Mouse (Mus musculus): ENCODE results near the gene Olfr315. TPM values are rescaled to one million over a fixed set of nuclear protein-coding genes. Genes with fewer than 3 reads are reported as not detected.
"Not testable (repeated sequence)": the region's sequence is repeated elsewhere in the genome, so short reads cannot be mapped to it uniquely, and the experiment has no call there.

The Olfr315 gene
- not detected for total RNA-seq (2021)

GRCm38 (mm10) chr11:58772888-58773287 is at the start of gene Olfr315:
Olfr315 (plus strand) TSS chr11:58773188.
- DNase-seq, result no peak

- no peak for DNase-seq
Observed at GRCm38 (mm10) chr11:58723914-58724313, 49.1 kb upstream of the Olfr315 start, which contains the start of gene Olfr318. Olfr318 (minus strand) TSS chr11:58724014.

GRCm38 (mm10) chr11:58727896-58728650 is 44.9 kb upstream of the Olfr315 start:
- not testable (repeated sequence) for DNase-seq

- no peak for DNase-seq
Observed at GRCm38 (mm10) chr11:58733372-58733771, 39.6 kb upstream of the Olfr315 start.

GRCm38 (mm10) chr11:58738792-58739262 is 34.2 kb upstream of the Olfr315 start, which contains the start of gene Olfr317:
Olfr317 (minus strand) TSS chr11:58739212.
- no peak for DNase-seq

DNA sequence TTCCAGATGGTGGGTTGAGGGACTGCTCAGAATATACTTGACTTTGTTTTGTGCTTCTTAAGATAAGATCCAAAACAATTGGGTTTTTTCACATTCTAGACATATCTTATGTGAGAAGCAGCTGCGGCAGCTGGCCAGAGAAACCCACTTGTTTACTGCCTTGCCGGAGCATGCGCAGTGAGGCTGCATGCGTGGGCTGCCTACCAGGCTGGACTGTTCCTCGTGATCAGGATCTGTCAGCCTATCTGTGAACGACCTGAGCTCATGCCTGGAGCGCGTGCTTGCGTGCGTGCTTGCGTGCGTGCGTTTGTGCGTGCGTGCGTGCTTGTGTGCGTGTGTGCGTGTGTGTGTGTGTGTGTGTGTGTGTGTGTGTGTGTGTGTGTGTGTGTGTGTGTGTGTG is 21.9 kb upstream of the Olfr315 start:
- DNase-seq, result not testable (repeated sequence)

- no peak for DNase-seq
Observed at GRCm38 (mm10) chr11:58752434-58752833, 20.6 kb upstream of the Olfr315 start, which contains the start of gene Olfr316. Olfr316 (plus strand) TSS chr11:58752734.

DNA sequence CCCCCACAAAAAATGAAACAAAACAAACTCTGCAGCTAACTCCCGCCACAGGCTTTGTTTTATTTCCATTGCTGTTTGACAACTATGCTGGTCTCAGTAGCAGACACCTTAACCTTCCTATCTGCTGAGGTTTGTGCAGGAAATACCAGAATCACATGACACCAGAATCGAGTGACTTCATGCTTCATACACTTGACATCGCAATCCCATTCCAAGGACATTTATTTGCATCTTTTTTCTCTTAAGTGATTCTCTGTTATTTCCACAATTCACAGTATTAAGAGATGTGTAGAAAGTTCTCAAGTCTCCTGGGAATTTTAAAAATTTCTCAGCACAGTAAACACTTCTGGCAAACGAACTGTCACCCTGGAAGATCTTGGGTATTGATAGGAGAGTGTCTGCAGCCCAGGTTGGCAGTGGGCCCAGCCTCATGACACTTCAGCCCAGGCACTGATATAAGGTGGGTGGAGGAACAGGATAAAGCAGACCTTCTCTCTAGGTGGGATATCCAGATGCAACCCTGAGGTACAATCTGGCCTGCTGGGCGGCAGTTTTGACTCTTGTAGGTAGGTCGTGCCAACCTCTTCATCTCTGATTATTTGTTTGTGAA is 9.6 kb downstream of the Olfr315 start, which contains the start of gene Olfr314:
Gene Olfr314 (plus strand): TSS at position 473 of the 610 bp plus-strand sequence.
- no peak for DNase-seq

DNA sequence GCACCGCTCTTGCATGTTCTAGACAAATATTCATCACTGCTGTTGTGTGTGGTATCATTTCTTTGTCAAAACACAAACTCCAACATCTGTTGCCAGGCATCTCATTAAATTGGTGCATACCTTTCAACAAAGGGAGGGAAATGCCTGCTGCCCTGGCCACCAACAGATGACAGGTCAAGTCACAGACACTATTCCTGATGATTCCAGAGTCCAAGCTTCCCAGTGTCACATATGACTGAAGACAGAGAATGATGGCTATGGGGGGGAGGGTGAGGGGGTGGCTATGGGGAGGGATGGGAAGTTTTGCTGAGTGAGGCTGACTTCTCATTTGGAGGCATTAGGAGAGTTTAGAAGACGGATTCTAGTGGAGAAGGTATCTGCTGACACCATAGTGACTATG is 11.2 kb downstream of the Olfr315 start:
- no peak for DNase-seq

- DNase-seq, result no peak
Observed at GRCm38 (mm10) chr11:58787651-58788050, 14.7 kb downstream of the Olfr315 start.

DNA sequence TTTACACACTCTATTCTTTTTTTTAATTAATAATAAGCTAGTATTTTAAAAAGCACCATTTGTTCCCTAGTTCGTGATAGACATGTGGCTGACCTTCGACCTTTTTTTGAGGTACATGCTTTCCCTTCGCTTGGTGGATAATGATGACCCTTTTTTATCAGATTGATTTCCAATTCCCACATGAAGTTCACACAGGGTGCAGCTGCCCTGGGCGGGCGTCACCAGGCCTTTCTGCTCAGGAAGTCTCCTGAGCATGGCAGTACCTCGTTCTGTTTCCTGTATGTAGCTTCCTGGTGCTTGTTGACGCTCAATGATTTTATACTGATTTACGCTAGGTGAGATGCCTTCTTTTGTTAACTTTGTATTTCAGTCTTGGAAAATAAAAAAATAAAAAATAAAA is 15.4 kb downstream of the Olfr315 start:
- DNase-seq, result no peak

DNA sequence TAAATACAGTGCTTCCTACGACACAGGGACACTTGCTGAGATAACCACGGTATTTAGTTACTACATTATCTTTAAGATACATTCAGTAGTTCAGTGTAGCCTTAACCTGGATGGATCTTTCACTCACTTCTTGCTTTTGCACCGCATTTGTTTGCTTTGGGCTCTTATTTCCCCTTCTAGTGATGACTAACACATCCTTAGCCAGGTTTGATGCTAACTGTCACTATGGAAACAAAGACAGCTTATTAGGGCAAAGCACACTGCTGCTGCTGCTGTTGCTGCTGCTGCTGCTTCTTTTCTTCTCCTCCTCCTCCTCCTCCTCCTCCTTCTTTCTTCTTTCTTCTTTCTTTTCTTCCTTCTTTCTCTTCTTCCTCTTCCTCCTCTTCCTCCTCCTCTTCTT is 16.5 kb downstream of the Olfr315 start:
- DNase-seq, result no peak

- no peak for DNase-seq
Observed at GRCm38 (mm10) chr11:58790053-58790452, 17.1 kb downstream of the Olfr315 start.

- no peak for DNase-seq
Observed at GRCm38 (mm10) chr11:58790646-58791045, 17.7 kb downstream of the Olfr315 start.

- DNase-seq, result no peak
Observed at GRCm38 (mm10) chr11:58795856-58796255, 22.9 kb downstream of the Olfr315 start.

- peak; percentile 9 for DNase-seq
Observed at GRCm38 (mm10) chr11:58796850-58797249, 23.9 kb downstream of the Olfr315 start.

- no peak for DNase-seq
Observed at GRCm38 (mm10) chr11:58799747-58800146, 26.8 kb downstream of the Olfr315 start.

DNA sequence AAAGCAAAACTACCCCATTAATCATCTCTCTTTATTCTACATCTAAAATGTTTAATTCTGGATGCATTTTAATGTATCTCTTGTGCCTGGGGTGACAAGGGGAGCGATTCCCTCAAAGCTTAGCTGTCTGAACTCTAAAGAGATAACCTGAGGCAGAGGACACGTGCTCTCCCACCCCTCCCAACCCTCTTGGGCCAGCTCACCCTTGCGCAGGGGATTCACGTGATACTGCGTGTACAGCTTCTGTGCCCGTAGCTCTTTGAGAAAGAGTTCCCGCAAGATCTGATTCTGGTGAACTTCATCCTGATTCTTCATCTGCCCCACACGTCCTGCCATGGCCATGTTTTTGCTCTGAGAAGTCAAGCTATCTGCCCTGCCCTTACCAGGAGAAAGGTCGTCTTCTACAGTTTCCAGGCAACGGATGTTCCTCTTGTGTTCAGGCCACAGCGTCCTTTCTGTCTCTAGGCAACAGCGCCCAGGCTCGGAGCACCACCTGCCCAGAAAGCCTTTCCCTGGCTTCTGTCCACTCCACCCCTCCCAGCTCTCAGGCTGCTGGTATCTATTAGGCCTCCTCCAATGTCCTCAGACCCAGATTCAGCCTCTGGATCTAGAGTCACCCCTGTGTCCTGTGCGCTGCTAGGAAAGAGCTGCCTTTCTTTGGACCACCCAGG is 28.7 kb downstream of the Olfr315 start, which contains the start of gene Fam183b:
Gene Fam183b (minus strand): TSS at position 403 of the 671 bp plus-strand sequence.
- DNase-seq, result peak; percentile 18

DNA sequence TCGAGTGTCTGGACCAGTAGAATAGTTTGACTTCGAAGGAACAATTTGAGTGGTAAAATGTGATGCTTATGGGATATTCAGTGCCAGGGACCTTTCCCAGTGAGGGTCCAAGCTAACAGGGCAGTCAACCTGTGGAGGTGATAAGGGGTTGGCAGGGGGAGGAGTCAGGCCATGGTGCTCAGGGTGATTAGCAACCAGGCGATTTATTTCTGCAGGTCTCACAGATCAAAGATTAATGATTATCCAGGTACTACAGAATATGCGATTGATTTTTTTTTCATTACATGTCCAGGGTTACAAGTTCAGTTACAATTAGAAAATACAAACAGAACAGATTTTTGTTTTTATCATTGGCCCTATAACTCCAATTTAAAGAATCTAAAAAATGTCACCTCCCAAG is 30.9 kb downstream of the Olfr315 start:
- no peak for DNase-seq

GRCm38 (mm10) chr11:58804393-58804792 is 31.4 kb downstream of the Olfr315 start:
- DNase-seq, result no peak

DNA sequence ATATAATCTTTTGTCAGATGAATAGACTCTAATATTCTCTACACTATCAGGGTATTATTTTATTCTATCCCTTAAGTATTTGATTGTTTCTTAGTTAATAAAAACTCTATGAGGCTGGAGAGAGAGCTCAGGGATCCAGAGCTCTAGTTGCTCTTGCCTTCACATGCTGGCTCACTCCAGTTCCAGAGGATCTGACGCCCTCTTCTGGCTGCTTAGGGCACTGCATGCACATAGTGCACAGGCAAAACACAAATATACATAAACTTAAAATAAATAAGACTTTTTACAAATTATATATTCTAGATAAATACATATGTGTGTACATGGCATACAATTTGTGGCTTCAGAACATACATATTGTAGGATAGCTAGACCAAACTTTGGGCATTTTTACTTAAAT is 39.0 kb downstream of the Olfr315 start:
- no peak for DNase-seq

- DNase-seq, result not testable (repeated sequence)
Observed at GRCm38 (mm10) chr11:58814700-58815099, 41.7 kb downstream of the Olfr315 start, which contains the start of gene Olfr313. Olfr313 (plus strand) TSS chr11:58815000.

- DNase-seq, result no peak
Observed at GRCm38 (mm10) chr11:58815676-58816075, 42.7 kb downstream of the Olfr315 start.

Data from heart, postnatal 4 days (tissue).